Mouse (Mus musculus): Measurements from ENCODE around the gene Gm3646. TPM values are rescaled to one million over a fixed set of nuclear protein-coding genes. Genes with fewer than 3 reads are reported as not detected.

Gm3646 gene
- polyA plus RNA-seq, 1 experiment: not detected

DNA sequence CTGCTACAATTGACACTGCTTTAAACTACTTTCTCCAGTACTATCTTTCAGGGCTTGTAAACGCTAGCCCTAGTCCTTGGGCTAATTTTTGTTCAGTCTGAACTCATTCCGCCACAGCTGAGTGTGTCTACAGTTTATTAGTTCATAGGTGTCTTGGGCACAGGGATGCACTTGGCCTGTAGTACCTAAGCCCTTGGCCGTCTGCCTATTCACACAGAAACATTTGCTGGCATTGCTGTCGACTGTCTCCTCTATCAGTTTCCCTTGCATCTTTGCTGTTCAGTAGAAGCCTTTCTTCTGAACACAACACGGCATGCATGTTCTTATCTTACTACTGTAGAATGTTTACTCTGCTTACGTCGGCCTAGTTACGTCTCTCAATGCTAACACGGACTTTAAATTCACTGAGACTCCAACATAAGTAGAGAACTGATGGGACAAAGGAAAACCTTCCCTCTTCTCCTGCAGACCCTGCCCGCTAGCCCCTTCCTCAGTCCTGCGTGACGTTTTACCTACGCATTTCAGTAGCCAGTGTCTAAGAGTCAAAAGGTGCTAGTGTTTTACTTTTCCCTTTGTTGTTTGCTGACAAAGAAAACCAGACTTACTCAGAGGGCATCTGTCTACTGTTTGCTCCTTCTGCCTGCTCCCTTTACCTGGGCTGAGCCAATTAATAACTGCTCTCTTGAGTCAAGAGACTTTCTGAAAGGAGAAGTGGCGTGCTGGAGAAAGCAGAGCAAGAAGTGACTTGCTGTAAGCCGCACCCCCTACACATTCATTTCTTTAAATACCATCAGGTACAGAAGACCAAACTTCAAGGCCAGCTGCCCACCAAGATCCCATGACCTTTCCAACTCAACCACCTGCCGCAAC, 25.8 kb downstream of the Gm3646 start:
- TF ChIP-seq POLR2A (IDR thresholded peaks at IDR 0.05; ENCODE audit: low read depth, low read length) (no peak), CTCF (IDR thresholded peaks at IDR 0.05; ENCODE audit: extremely low read depth, insufficient read length, insufficient replicate concordance, low read depth, low read length) (no peak)
- no peaks in the 10 kb centered on the region for H3K36me3 ChIP-seq (ENCODE audit: control insufficient read depth, insufficient read depth, low read length)
- no peaks in the 10 kb centered on the region for H3K4me1 ChIP-seq (ENCODE audit: control insufficient read depth, insufficient read depth, insufficient read length, low read length)
- WGBS: 49% methylated on average over 16 of the region's 16 CpGs
- no peak overlapping the region for H3K4me3 ChIP-seq (ENCODE audit: low read depth, low read length)
- H3K27ac ChIP-seq (ENCODE audit: insufficient read depth, low read depth, low read length): no peak overlapping the region
- H3K27me3 ChIP-seq (ENCODE audit: control insufficient read depth, insufficient read depth, low read length): no peaks in the 10 kb centered on the region

DNA sequence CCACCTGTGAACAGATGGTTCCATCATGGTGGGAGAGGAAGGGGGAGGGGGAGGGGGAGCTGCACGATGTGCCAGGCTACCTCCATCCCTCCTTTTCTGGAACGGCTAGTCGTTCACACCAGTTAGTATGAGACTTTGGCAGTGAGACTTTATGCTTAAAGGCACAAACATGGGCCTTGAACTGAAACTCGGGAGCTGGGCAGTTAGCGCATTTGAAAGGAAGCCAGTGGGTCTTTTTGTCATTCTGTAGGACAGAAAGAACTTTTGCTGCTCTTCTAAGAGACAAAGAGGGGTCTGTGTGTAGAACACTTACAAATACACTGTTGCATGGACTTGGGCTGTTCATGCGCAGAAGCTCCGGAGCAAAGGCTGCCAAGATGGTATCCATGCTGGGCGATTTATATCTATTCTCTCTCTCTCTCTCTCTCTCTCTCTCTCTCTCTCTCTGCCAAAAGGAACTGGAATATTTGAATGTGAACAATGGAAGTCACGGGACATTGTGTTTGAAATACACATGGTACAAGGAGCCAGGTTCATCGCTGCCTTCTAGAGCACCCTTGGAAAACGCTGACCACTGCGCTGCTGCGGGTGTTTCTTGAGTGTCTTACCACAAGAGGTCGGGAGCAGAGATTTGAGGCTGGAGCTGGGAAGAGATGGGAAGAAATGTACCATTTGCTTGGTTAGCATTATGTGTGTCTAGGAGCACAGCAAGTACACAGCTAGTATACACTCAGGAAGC, 31.0 kb downstream of the Gm3646 start:
- no peak overlapping the region for H3K4me3 ChIP-seq (ENCODE audit: low read depth, low read length)
- H3K36me3 ChIP-seq (ENCODE audit: control insufficient read depth, insufficient read depth, low read length): no peaks in the 10 kb centered on the region
- TF ChIP-seq CTCF (IDR thresholded peaks at IDR 0.05; ENCODE audit: extremely low read depth, insufficient read length, insufficient replicate concordance, low read depth, low read length) (no peak), POLR2A (IDR thresholded peaks at IDR 0.05; ENCODE audit: low read depth, low read length) (no peak)
- WGBS: 83% methylated on average over 14 of the region's 14 CpGs
- H3K4me1 ChIP-seq (ENCODE audit: control insufficient read depth, insufficient read depth, insufficient read length, low read length): no peaks in the 10 kb centered on the region
- no peak overlapping the region for H3K27ac ChIP-seq (ENCODE audit: insufficient read depth, low read depth, low read length)
- no peaks in the 10 kb centered on the region for H3K27me3 ChIP-seq (ENCODE audit: control insufficient read depth, insufficient read depth, low read length)

DNA sequence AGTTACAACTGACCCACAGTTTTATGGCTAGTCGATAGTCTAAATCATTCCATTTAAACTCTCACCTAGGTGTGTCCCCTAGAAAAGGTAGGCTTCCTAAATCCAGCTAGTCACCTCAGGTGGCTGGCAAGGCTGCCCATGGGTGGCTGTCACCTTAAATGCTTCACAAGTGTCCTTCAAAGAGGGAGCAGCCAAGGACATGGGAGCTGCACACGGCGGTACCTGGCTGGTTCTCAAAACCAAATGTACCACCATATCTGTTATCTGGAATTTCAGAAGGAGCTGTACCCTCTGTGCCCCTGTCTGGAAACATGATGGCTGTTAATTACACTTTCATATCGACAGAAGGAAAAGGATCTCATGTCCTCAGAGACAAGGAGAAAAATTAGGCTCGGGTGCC, 31.6 kb downstream of the Gm3646 start:
- 70% methylated on average over 5 of the region's 5 CpGs for WGBS

GRCm38 (mm10) chr1:39772401-39773095, 32.6 kb downstream of the Gm3646 start:
- no peak overlapping the region for H3K4me3 ChIP-seq (ENCODE audit: low read depth, low read length)
- TF ChIP-seq CTCF (IDR thresholded peaks at IDR 0.05; ENCODE audit: extremely low read depth, insufficient read length, insufficient replicate concordance, low read depth, low read length) (no peak), POLR2A (IDR thresholded peaks at IDR 0.05; ENCODE audit: low read depth, low read length) (no peak)
- WGBS: 60% methylated on average over 3 of the region's 3 CpGs
- no peak overlapping the region for H3K27ac ChIP-seq (ENCODE audit: insufficient read depth, low read depth, low read length)
- H3K4me1 ChIP-seq (ENCODE audit: control insufficient read depth, insufficient read depth, insufficient read length, low read length): no peaks in the 10 kb centered on the region
- H3K36me3 ChIP-seq (ENCODE audit: control insufficient read depth, insufficient read depth, low read length): no peaks in the 10 kb centered on the region
- H3K27me3 ChIP-seq (ENCODE audit: control insufficient read depth, insufficient read depth, low read length): no peaks in the 10 kb centered on the region

More for the DNA sequence above, 31.6 kb downstream of the Gm3646 start:
- no peaks in the 10 kb centered on the region for H3K36me3 ChIP-seq (ENCODE audit: control insufficient read depth, insufficient read depth, low read length)
- no peaks in the 10 kb centered on the region for H3K4me1 ChIP-seq (ENCODE audit: control insufficient read depth, insufficient read depth, insufficient read length, low read length)
- no peaks in the 10 kb centered on the region for H3K27me3 ChIP-seq (ENCODE audit: control insufficient read depth, insufficient read depth, low read length)
- no peak overlapping the region for H3K27ac ChIP-seq (ENCODE audit: insufficient read depth, low read depth, low read length)
- TF ChIP-seq POLR2A (IDR thresholded peaks at IDR 0.05; ENCODE audit: low read depth, low read length) (no peak), CTCF (IDR thresholded peaks at IDR 0.05; ENCODE audit: extremely low read depth, insufficient read length, insufficient replicate concordance, low read depth, low read length) (no peak)
- H3K4me3 ChIP-seq (ENCODE audit: low read depth, low read length): no peak overlapping the region

DNA sequence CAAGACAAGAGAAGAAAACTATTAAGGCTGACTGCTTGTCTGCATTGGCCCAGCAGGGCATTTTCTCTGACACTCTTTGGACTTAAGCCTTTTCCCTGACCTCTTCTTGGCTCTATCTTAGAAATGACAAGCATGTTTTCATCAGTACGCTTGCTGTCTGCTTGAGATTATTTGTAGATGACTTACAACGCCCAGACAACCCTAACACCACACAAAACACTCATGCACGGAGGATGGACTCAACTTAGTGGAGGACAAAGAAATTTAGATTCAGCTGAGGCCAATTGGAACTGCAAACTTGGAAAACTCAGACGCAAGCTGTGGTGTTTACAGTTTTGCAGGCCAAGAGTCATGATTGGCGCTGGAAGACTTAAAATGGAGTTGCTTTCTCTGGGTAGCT, 34.7 kb downstream of the Gm3646 start:
- no peak overlapping the region for H3K27ac ChIP-seq (ENCODE audit: insufficient read depth, low read depth, low read length)
- H3K4me3 ChIP-seq (ENCODE audit: low read depth, low read length): no peak overlapping the region
- H3K4me1 ChIP-seq (ENCODE audit: control insufficient read depth, insufficient read depth, insufficient read length, low read length): no peaks in the 10 kb centered on the region
- H3K27me3 ChIP-seq (ENCODE audit: control insufficient read depth, insufficient read depth, low read length): no peaks in the 10 kb centered on the region
- no peaks in the 10 kb centered on the region for H3K36me3 ChIP-seq (ENCODE audit: control insufficient read depth, insufficient read depth, low read length)
- WGBS: 74% methylated on average over 5 of the region's 5 CpGs
- no peak for TF ChIP-seq POLR2A (IDR thresholded peaks at IDR 0.05; ENCODE audit: low read depth, low read length)
- TF ChIP-seq CTCF (IDR thresholded peaks at IDR 0.05; ENCODE audit: extremely low read depth, insufficient read length, insufficient replicate concordance, low read depth, low read length): no peak

DNA sequence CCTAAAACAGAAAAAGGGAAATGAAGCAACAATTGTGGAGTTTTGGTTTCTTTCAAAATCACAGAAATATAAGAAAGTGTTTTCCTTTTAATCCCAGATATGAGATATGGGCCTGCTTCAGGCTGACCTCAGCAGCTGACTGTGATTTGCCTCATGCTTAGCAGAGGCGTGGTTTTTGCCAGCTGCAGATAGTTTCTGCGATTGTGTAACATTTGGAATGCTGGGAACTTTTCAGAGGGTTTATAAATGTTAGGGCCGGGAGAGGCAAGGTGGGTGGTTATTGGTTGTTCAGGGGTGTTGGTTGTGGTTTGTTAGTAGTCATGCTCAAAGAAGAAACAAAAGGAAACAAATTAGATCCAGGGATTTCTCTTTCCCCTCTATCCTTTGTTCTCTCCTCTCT, 37.1 kb downstream of the Gm3646 start:
- Histone ChIP-seq H3K36me3 (ENCODE audit: control insufficient read depth, insufficient read depth, low read length) (no peaks in the 10 kb centered on the region), H3K4me3 (ENCODE audit: low read depth, low read length) (no peak overlapping the region), H3K27me3 (ENCODE audit: control insufficient read depth, insufficient read depth, low read length) (no peaks in the 10 kb centered on the region), H3K4me1 (ENCODE audit: control insufficient read depth, insufficient read depth, insufficient read length, low read length) (no peaks in the 10 kb centered on the region), H3K27ac (ENCODE audit: insufficient read depth, low read depth, low read length) (no peak overlapping the region)
- TF ChIP-seq POLR2A (IDR thresholded peaks at IDR 0.05; ENCODE audit: low read depth, low read length) (no peak), CTCF (IDR thresholded peaks at IDR 0.05; ENCODE audit: extremely low read depth, insufficient read length, insufficient replicate concordance, low read depth, low read length) (no peak)
- WGBS: 82% methylated on average over 3 of the region's 3 CpGs

All from small intestine, adult 2 months (tissue).